Mouse (Mus musculus): ENCODE measurements around the gene Tmem164.

Tmem164 gene

GRCm38 (mm10) chrX:142755542-142755941 lies 74.3 kb downstream of the Tmem164 start:
- DNase-seq, result no peak

GRCm38 (mm10) chrX:142760415-142760814 lies 79.2 kb downstream of the Tmem164 start:
- no peak for DNase-seq

- DNase-seq, result no peak
Measured at GRCm38 (mm10) chrX:142763337-142763736, 82.1 kb downstream of the Tmem164 start.

GRCm38 (mm10) chrX:142769698-142770097 lies 88.5 kb downstream of the Tmem164 start:
- no peak for DNase-seq

- DNase-seq, result no peak
Measured at GRCm38 (mm10) chrX:142773658-142774057, 92.5 kb downstream of the Tmem164 start.

GRCm38 (mm10) chrX:142776131-142776530 lies 94.9 kb downstream of the Tmem164 start:
- DNase-seq, result no peak

- no peak for DNase-seq
Measured at GRCm38 (mm10) chrX:142778638-142779037, 97.4 kb downstream of the Tmem164 start.

- peak; percentile 29 for DNase-seq
Measured at GRCm38 (mm10) chrX:142786160-142787052, 105.2 kb downstream of the Tmem164 start.

- DNase-seq, result no peak
Measured at GRCm38 (mm10) chrX:142792185-142792584, 111.0 kb downstream of the Tmem164 start.

- DNase-seq, result no peak
Measured at GRCm38 (mm10) chrX:142794069-142794610, 112.9 kb downstream of the Tmem164 start.

- DNase-seq, result peak; percentile 45
Measured at GRCm38 (mm10) chrX:142804596-142804995, 123.4 kb downstream of the Tmem164 start.

- DNase-seq, result no peak
Measured at GRCm38 (mm10) chrX:142806126-142806525, 124.9 kb downstream of the Tmem164 start.

GRCm38 (mm10) chrX:142806620-142807061 lies 125.4 kb downstream of the Tmem164 start:
- DNase-seq, result no peak

- peak; percentile 43 for DNase-seq
Measured at GRCm38 (mm10) chrX:142808411-142808810, 127.2 kb downstream of the Tmem164 start.

GRCm38 (mm10) chrX:142813146-142813545 lies 131.9 kb downstream of the Tmem164 start:
- peak; percentile 66 for DNase-seq

- peak; percentile 55 for DNase-seq
Measured at GRCm38 (mm10) chrX:142818057-142818682, 137.0 kb downstream of the Tmem164 start.

GRCm38 (mm10) chrX:142821239-142821638 lies 140.0 kb downstream of the Tmem164 start:
- DNase-seq, result no peak

GRCm38 (mm10) chrX:142821846-142822245 lies 140.6 kb downstream of the Tmem164 start:
- DNase-seq, result no peak

- DNase-seq, result no peak
Measured at GRCm38 (mm10) chrX:142825309-142825708, 144.1 kb downstream of the Tmem164 start.

GRCm38 (mm10) chrX:142827644-142828043 lies 146.4 kb downstream of the Tmem164 start:
- DNase-seq, result no peak

GRCm38 (mm10) chrX:142828184-142828908 lies 147.1 kb downstream of the Tmem164 start:
- no peak for DNase-seq

- DNase-seq, result no peak
Measured at GRCm38 (mm10) chrX:142829267-142829666, 148.1 kb downstream of the Tmem164 start.

- no peak for DNase-seq
Measured at GRCm38 (mm10) chrX:142829866-142830470, 148.8 kb downstream of the Tmem164 start.
